Mouse (Mus musculus) bone marrow macrophage, adult 2 months (primary cell): ENCODE results near the gene Lime1. TPM values are rescaled to one million over a fixed set of nuclear protein-coding genes. Genes with fewer than 3 reads are reported as not detected.

ENCODE experiments used
- H3K27ac ChIP-seq: 2 replicates; pipeline ENCODE4 v1.5.1; 2012; ENCODE audit warnings: low read depth, low read length; ENCODE audit not compliant: insufficient read depth
- H3K4me1 ChIP-seq: 2 replicates; pipeline ENCODE4 v1.6.1; 2012; ENCODE audit warnings: low read length; ENCODE audit not compliant: control insufficient read depth, insufficient read depth
- H3K4me3 ChIP-seq: 2 replicates; pipeline ENCODE4 v1.5.1; 2012; ENCODE audit warnings: mild to moderate bottlenecking, low read length, moderate library complexity; ENCODE audit not compliant: insufficient read depth
- CTCF ChIP-seq: IDR thresholded peaks from 2 replicates; pipeline ENCODE4 v1.5.1; 2012; ENCODE audit warnings: low read depth, mild to moderate bottlenecking, low read length, moderate library complexity
- POLR2A ChIP-seq: IDR thresholded peaks from 2 replicates; pipeline ENCODE4 v1.6.1; 2012; ENCODE audit warnings: mild to moderate bottlenecking, low read depth, low read length, borderline replicate concordance
- polyA plus RNA-seq: library from polyadenylated mRNA; stranded (reverse); fragments of >200 nt; gene quantifications from 2 replicates; pipeline ENCODE4 v1.2.4, GENCODE M21; 2012; ENCODE audit not compliant: missing spikeins, insufficient read depth, insufficient read length

Gene Lime1
- polyA plus RNA-seq, 1 experiment = 10.9 TPM

- TF ChIP-seq POLR2A = no peak
- TF ChIP-seq CTCF = no peak
- no peak overlapping the region for H3K27ac ChIP-seq
- H3K4me1 ChIP-seq = peaks cover 14% of the 10 kb centered on the region
- no peak overlapping the region for H3K4me3 ChIP-seq
These were observed 9.9 kb upstream of the Lime1 start for GRCm38 (mm10) chr2:181370001-181370400.

- peaks cover 28% of the 10 kb centered on the region for H3K4me1 ChIP-seq
- no peak overlapping the region for H3K4me3 ChIP-seq
- TF ChIP-seq CTCF (no peak), POLR2A (no peak)
- H3K27ac ChIP-seq = no peak overlapping the region
These were observed 4.1 kb upstream of the Lime1 start for GRCm38 (mm10) chr2:181375787-181376186.

DNA sequence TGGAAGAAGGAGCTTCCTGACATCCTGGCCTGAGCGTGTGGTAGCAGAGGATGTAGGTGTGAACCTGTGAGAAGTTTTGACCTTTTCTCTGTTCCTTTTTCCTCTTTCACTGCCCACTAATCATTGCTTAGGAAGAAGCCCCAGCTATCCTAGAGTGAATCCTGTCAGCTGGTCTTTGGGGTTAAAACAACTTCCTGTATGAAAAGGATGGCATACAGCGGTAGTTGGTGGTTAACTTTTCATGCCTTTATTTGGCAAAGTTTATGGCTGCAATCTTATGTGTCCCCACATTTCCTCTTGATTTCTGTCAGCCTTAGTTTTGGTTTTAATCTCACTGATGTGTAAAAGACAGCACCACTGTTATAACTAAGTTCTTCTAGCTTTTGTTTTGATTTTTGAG, 2.6 kb upstream of the Lime1 start:
- TF ChIP-seq POLR2A = no peak
- no peak for TF ChIP-seq CTCF
- Histone ChIP-seq H3K27ac (no peak overlapping the region), H3K4me1 (peaks cover 28% of the 10 kb centered on the region), H3K4me3 (no peak overlapping the region)

- Histone ChIP-seq H3K4me1 (peaks cover 28% of the 10 kb centered on the region), H3K4me3 (no peak overlapping the region), H3K27ac (no peak overlapping the region)
- TF ChIP-seq POLR2A (no peak), CTCF (no peak)
These were observed 1.2 kb upstream of the Lime1 start for GRCm38 (mm10) chr2:181378701-181379100.

DNA sequence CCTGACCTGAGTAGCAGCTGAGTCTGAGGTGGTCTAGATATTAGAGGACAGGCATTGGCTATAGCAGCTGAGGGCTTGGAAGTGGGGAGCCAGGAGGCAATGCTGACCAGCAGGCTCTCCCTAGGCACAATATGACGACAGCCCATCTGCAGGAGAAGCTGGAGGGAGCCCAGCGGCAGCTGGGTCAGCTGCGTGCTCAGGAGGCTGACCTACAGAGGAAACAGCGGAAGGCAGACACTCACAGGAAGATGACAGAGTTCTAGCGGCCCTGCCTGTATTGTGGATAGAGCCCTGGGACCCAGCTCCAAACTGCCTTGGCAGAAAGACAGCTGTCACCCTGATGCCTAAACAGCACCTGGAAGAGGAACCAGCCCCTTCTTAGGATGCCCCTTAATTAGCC, 373 bp downstream of the Lime1 start:
- Histone ChIP-seq H3K27ac (no peak overlapping the region), H3K4me1 (peaks cover 23% of the 10 kb centered on the region), H3K4me3 (no peak overlapping the region)
- TF ChIP-seq POLR2A (no peak), CTCF (no peak)

DNA sequence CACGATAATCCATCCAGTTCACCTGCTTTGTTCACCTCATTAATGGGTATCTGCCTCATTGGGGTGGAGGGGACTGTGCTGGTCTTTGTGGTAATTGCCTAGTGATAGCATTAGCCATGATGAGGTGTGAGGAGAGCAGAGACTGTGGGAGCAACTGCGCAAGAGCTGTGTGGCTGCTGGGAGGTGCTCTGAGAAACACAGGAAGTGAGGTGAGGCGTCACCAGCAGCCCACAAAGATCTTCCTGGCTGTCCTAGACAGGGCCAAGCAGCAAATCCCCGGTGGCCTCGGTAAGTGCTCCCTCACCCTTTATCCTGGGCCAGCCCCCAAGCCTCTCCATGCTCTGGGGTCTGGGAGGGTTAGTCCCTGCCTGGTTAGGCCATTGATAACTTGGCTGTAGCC, 1.2 kb downstream of the Lime1 start:
- Histone ChIP-seq H3K27ac (no peak overlapping the region), H3K4me1 (peaks cover 19% of the 10 kb centered on the region), H3K4me3 (no peak overlapping the region)
- TF ChIP-seq POLR2A (no peak), CTCF (no peak)

GRCm38 (mm10) chr2:181381631-181382306, 1.9 kb downstream of the Lime1 start:
- no peak overlapping the region for H3K27ac ChIP-seq
- TF ChIP-seq CTCF (no peak), POLR2A (no peak)
- no peak overlapping the region for H3K4me3 ChIP-seq
- peaks cover 15% of the 10 kb centered on the region for H3K4me1 ChIP-seq

- no peak overlapping the region for H3K27ac ChIP-seq
- H3K4me1 ChIP-seq = no peaks in the 10 kb centered on the region
- H3K4me3 ChIP-seq = no peak overlapping the region
- TF ChIP-seq POLR2A (no peak), CTCF (no peak)
These were observed 4.6 kb downstream of the Lime1 start for GRCm38 (mm10) chr2:181384463-181384862.

DNA sequence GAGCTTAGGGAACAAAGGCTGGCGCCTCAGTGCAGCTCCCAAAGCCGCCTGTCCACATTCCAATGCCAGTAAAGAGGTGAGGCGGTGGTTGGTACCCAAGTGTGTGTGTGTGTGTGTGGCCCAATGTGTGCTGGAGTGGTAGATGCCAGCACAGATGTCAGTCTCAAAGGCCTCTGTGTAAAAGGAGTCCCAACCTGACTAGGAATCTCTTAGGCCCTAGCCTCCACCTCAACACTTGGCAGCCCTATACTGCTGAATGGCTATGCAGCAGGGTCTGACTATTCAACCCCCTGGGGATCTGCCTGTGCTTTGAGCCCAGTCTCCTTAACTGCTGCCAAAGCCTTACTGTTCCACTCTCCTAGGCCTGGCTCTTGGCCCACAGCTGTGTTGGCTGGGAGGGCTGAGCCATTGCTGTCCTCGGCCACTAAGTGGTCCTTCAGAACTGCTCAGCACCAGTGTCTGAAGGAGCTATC, 5.1 kb downstream of the Lime1 start:
- Histone ChIP-seq H3K27ac (no peak overlapping the region), H3K4me3 (no peak overlapping the region), H3K4me1 (no peaks in the 10 kb centered on the region)
- TF ChIP-seq CTCF = no peak
- no peak for TF ChIP-seq POLR2A

DNA sequence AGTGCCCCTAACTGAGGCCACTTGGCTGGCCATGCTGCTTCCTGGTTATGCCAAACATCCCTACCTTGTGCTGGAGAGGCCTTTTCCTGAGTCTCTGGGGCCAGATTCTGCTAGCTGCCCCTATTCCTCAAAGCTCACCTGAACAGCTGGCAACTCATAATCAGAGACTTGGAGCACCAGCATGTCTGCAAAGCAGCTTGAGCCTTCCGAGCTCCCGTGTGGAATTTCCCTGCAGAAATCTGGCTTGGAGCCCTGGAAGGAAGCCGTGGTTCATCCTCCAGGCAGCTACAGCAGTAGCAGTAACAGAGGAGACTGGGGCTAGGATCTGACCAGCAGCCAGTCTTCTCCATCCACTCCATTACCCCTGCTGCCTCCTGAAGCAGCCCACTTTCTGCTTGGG, 6.0 kb downstream of the Lime1 start:
- Histone ChIP-seq H3K27ac (no peak overlapping the region), H3K4me3 (no peak overlapping the region), H3K4me1 (no peaks in the 10 kb centered on the region)
- TF ChIP-seq POLR2A (no peak), CTCF (no peak)
